Mouse (Mus musculus) frontal cortex, postnatal 36 days (tissue): Measurements from ENCODE around the gene Hs3st5.
"Not testable (repeated sequence)": the region's sequence is repeated elsewhere in the genome, so short reads cannot be mapped to it uniquely, and the experiment has no call there.

Source experiments
- DNase-seq, 2 experiments: peaks; one replicate each; pipeline ENCODE4 v3.0.0; 2022; ENCODE audit warnings: low spot score in 2 of 2

Hs3st5 gene

GRCm38 (mm10) chr10:36557673-36558072 lies 51.1 kb downstream of the Hs3st5 start:
- DNase-seq, result no peak

DNA sequence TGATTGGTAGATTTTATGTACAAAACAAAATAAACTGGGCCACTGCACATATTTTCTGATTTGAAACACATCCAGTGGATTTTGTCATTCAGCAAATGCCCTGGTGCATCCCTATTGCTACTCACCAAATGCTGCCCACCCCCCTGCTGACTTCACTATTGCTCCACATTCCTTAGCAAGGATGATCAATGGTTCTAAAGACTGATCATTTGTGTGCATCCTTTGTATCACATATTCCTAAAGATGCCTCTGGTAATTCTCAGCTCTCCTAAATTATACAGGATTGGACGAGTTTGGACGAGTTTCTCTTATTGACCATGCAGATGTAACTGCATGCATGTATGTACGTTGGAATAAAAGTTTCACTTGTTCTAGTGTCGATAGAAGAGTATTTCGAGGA lies 52.1 kb downstream of the Hs3st5 start:
- DNase-seq, result no peak

- no peak for DNase-seq
Measured at GRCm38 (mm10) chr10:36567258-36567657, 60.6 kb downstream of the Hs3st5 start.

DNA sequence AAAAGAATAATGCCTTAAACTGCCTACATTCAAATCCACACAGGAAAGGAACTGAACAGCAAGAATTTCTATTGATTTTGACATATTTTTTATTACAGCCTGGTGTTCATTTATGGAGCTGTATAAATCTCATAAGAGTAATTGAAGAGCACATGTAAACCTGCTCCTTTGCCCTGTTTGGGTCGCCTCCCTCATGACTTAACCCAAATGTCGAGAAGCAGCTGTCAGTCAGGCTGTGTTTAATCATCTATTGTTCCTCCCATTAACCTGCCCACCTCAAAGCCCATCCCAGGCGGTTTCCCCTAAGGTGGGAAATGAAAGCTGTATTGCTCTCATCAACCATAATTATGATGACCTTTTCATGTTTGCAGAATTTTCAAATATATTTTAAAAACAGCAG lies 65.9 kb downstream of the Hs3st5 start:
- DNase-seq, result no peak

DNA sequence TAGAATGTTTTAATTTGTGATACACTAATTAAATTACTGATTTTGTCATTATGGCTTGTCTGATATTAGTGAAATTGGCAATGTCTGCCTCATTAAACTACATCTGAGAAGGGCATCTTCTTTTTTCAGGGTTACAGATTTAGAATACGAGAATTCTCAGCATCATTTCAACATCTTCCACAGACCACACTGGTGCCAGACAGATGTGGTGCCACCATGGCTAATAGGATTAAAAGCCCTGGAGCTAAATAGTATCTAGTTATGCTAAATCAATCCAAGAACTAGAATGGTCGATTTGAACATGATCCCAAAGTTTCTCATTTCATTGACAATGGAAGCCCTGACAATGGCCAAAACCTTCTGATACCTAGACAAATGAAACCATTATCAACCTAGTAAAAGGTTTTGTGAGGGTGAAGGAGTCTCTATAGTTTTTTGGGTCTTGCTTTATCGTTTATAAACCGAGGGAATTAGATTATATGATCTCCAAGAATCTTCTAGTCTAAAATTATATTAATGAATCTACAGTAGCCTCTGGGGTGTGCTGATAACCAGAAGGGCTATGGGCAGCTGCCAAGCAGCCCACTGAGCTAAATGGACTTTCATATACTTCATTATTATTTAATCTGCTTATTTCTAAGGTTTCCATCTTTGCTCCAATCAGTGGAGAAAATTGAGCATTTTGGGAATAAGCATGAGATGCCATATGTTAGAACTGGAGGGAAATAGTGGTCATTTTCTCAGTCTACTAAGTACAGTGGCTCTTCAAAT lies 71.9 kb downstream of the Hs3st5 start:
- no peak for DNase-seq

GRCm38 (mm10) chr10:36610400-36610799 lies 103.8 kb downstream of the Hs3st5 start:
- no peak for DNase-seq

GRCm38 (mm10) chr10:36611415-36611814 lies 104.8 kb downstream of the Hs3st5 start:
- not testable (repeated sequence) for DNase-seq

DNA sequence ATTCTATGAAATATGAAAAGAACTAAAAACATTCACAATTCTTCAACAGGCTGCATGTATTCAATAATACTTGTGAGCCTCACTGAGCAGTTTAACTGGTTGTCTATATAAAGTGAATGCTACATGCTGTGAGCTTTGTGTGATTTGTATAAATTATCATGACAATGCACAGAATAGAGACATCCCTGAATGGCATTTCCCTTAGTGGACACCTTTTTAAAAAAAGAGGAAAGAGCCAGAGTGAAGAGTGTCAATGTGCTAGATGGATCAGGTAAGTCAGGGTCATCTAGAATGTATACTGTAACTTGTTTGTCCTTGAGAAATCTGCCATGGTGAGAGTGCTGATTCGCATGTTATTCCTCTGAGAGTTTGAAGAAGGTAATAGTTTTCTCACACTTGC lies 116.4 kb downstream of the Hs3st5 start:
- DNase-seq, result no peak

DNA sequence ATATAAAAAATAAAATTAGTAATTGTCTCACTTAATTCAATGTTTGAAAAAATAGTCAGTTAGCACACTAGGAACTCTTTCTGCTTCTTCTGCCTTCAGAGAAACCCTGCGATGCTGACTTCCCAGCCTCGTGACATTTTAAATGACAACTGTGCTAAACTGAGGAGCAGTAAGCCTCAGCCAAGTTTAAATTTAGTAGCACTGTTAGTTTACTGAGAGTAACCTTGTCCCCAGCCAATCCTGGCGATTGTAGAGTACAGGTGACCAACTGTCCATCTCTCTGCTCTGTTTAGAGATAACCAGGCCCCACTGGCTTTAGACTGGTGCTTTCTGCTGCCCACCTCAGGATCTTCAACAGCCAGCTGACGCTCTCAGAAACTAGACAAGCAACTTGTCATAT lies 121.3 kb downstream of the Hs3st5 start:
- DNase-seq, result no peak

GRCm38 (mm10) chr10:36631746-36632145 lies 125.1 kb downstream of the Hs3st5 start:
- DNase-seq, result no peak

DNA sequence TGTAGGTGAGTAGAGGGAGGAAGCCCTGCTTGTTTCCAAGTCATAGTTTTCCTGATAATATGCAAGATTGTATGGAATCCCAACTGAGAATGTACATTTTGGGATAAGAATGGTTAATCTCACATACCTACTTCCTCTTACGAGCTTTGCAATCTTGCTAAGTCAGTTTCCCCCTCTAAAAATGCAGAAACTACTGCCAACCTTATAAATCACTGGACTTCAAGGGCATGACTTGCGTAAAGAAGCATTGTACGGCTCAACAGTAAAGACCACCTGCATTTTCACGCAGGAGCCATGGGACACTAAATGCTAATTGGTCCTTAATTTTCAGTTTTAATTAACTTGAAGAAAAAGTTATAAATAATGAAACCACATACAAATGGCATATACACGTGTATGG lies 144.0 kb downstream of the Hs3st5 start:
- no peak for DNase-seq

- DNase-seq, result no peak
Measured at GRCm38 (mm10) chr10:36713974-36714373, 207.4 kb downstream of the Hs3st5 start.

DNA sequence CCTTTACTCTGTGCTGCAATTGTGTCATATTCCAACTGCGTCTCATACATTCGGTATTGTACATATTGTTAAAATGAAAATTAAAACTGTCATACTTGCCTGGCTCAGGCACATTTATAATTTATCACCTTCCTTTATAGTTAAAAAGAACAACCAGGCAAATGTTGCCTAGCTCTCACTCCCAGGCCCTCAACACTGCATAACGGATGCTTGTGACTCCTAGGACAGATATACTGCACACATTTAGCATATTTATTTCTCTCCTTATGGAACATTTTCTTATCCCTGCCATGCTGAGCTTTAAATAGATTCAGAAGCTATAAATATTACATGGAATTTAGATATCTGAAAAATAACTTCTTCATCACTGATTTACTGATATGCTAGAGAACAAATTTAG lies 219.6 kb downstream of the Hs3st5 start:
- DNase-seq, result no peak

- DNase-seq, result no peak
Measured at GRCm38 (mm10) chr10:36729361-36730098, 222.9 kb downstream of the Hs3st5 start.

GRCm38 (mm10) chr10:36739375-36739774 lies 232.8 kb downstream of the Hs3st5 start:
- DNase-seq, result no peak

DNA sequence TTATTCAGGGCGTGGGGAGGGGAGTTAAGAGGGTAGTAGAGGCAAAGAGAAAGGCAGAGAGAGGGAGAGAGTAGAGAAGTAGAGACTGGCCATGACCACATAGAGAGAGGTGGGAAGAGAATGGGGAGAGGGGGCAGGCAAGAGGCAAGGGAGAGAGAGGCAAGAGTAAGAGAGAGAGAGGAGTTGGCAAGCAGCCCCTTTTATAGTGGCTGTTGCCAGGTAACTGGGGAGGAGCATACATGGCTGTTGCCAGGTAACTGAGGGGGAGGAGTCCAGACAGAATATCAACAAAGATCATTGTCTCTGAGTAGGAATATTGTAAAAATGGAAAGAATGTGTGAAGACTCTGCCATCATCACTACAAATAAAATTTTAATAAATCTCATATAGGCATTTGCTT lies 243.4 kb downstream of the Hs3st5 start:
- DNase-seq, result no peak

DNA sequence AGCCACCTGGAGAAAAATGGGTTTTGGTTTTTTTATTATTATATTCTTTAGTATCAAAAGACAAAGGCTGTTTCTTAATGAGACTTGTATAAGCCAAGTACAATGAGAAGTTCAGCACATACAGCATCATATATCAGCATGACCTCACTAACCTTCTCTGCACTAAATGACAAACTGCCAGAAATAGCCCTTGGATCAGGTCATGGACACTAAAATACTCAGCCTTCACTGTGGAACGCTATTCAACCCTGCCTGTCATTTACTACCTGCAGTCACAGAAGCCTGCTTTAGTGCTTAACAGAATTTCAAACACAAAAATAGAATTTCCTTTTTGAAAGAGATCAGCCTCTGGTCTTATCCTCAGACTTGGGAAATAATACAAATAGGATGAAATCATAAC lies 247.9 kb downstream of the Hs3st5 start:
- no peak for DNase-seq

- DNase-seq, result peak in 1 of 2 experiments; percentile 29
Measured at GRCm38 (mm10) chr10:36773595-36773994, 267.0 kb downstream of the Hs3st5 start.

DNA sequence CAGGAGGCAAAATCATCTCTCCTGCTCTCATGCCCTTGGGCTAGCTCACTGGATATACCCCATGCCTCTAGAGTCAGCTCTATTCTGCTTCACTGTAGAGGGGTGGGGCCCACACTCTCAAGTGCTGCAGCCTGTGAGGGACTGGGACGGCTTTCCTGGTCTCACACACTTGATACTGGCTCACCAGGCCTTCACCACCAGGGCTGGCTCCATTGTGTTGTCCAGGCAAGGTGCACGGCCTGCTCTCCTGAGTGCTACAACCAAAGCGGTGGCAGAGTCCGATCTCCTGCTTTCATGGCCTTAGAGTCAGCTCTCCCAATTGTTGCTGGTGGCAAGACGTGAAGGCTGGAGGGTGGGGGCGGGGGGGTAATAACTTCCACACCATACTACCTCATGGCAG lies 268.3 kb downstream of the Hs3st5 start:
- DNase-seq, result no peak

- no peak for DNase-seq
Measured at GRCm38 (mm10) chr10:36781641-36782040, 275.0 kb downstream of the Hs3st5 start.

DNA sequence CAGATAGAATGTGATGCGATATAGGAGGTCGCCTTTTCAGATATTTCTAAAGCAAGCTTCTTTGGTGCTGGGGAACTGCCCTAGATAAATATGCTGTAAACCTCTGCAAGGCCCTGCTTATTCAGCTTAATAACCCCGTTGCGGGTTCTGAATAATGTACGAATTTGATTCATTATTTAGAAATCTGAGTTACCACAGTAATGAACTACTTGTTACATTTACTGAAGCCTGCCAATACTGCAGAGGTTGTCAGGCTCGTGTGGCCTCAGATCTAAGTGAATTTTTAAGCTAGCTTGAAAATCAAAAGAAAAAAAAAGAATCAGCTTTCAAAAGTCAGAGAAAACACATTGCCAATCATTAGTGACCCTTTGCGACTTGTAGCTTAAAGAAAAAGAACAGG lies 280.4 kb downstream of the Hs3st5 start:
- DNase-seq, result no peak

GRCm38 (mm10) chr10:36791771-36792170 lies 285.2 kb downstream of the Hs3st5 start:
- DNase-seq, result peak in 1 of 2 experiments; percentile 39

- no peak for DNase-seq
Measured at GRCm38 (mm10) chr10:36795311-36795710, 288.7 kb downstream of the Hs3st5 start.
